Mouse (Mus musculus): ENCODE data around the gene Rabgef1.

GRCm38 (mm10) chr5:130193760-130194159 is 22.2 kb downstream of the Rabgef1 start:
- TF ChIP-seq GATA1 (IDR thresholded peaks at IDR 0.05; ENCODE audit: low read length) (no peak), TAL1 (IDR thresholded peaks at IDR 0.05; ENCODE audit: low read length) (no peak)
